Mouse (Mus musculus) limb, embryonic 11.5 days (tissue): ENCODE measurements around the gene Vapa. TPM values are rescaled to one million over a fixed set of nuclear protein-coding genes. Genes with fewer than 3 reads are reported as not detected.
"Not testable (repeated sequence)": the region's sequence is repeated elsewhere in the genome, so short reads cannot be mapped to it uniquely, and the experiment has no call there.

Experiments
- ATAC-seq: fragments of 200-750 bp; cut with Nextera tagmentation; 2 replicates; pipeline ENCODE4 v1.8.0; 2017; ENCODE audit warnings: low read depth; ENCODE audit not compliant: insufficient number of reproducible peaks, low FRiP score, low TSS enrichment
- DNase-seq: peaks from one replicate; pipeline ENCODE4 v3.0.0-alpha.2; 2015; ENCODE audit warnings: low spot score
- H3K27ac ChIP-seq: fragments of 300-500 bp; sonication (generic); replicated peaks from 2 replicates; pipeline ENCODE4 v1.5.1; 2014; ENCODE audit warnings: low read depth, mild to moderate bottlenecking, low read length
- H3K27me3 ChIP-seq: fragments of 300-500 bp; sonication (generic); 2 replicates; pipeline ENCODE4 v1.6.1; 2014; ENCODE audit warnings: mild to moderate bottlenecking, low read length, mixed read lengths; ENCODE audit not compliant: control insufficient read depth, insufficient read depth
- H3K36me3 ChIP-seq: fragments of 300-500 bp; sonication (generic); 2 replicates; pipeline ENCODE4 v1.6.1; 2014; ENCODE audit warnings: mild to moderate bottlenecking, low read length, moderate library complexity, mixed read lengths; ENCODE audit not compliant: control insufficient read depth, insufficient read depth
- H3K4me1 ChIP-seq: fragments of 300-500 bp; sonication (generic); 2 replicates; pipeline ENCODE4 v1.6.1; 2014; ENCODE audit warnings: low read length, mixed read lengths; ENCODE audit not compliant: control insufficient read depth, insufficient read depth
- H3K4me2 ChIP-seq: fragments of 300-500 bp; sonication (generic); 2 replicates; pipeline ENCODE4 v1.6.1; 2014; ENCODE audit warnings: low read depth, mild to moderate bottlenecking, moderate library complexity; ENCODE audit not compliant: severe bottlenecking
- H3K4me3 ChIP-seq: fragments of 300-500 bp; sonication (generic); 2 replicates; pipeline ENCODE4 v1.5.1; 2014; ENCODE audit warnings: low read depth, low read length
- H3K9ac ChIP-seq: fragments of 300-500 bp; sonication (generic); 2 replicates; pipeline ENCODE4 v1.6.1; 2014; ENCODE audit warnings: mild to moderate bottlenecking, low read length
- H3K9me3 ChIP-seq: fragments of 300-500 bp; sonication (generic); 2 replicates; pipeline ENCODE4 v1.6.1; 2016; ENCODE audit warnings: low read length; ENCODE audit not compliant: control insufficient read depth
- polyA plus RNA-seq: library from polyadenylated mRNA; unstranded; fragments of >200 nt; fragmentation: Nextera tagmentation; extraction: Ambion mirVana; gene quantifications from 2 replicates; pipeline ENCODE4 v1.2.1, GENCODE M21; 2014

The Vapa gene
- polyA plus RNA-seq, 1 experiment from 2014 or later = 189 TPM

- not testable (repeated sequence) for H3K9ac ChIP-seq, H3K9me3 ChIP-seq, H3K4me3 ChIP-seq, H3K36me3 ChIP-seq, H3K4me1 ChIP-seq, H3K27me3 ChIP-seq, H3K4me2 ChIP-seq, DNase-seq, H3K27ac ChIP-seq, ATAC-seq
Observed at GRCm38 (mm10) chr17:65532381-65532780, 81.0 kb downstream of the Vapa start.

Other genes with a start within 250 kb of the Vapa start
- 0.05 TPM in 1 of 2 replicates, not detected in the other for gene Tmem232, start 72.8 kb downstream of the Vapa start, polyA plus RNA-seq
- not detected in 2 replicates for gene Txndc2, start 28.6 kb upstream of the Vapa start, polyA plus RNA-seq
- gene Rab31, start 159.2 kb upstream of the Vapa start, polyA plus RNA-seq = 53.2 and 56.0 TPM in 2 replicates
- 62.4 and 64.0 TPM in 2 replicates for gene Ppp4r1, start 169.0 kb upstream of the Vapa start, polyA plus RNA-seq